Mouse (Mus musculus) kidney, adult 2 months (tissue): Measurements from ENCODE around the gene Tmem63c. TPM values are rescaled to one million over a fixed set of nuclear protein-coding genes. Genes with fewer than 3 reads are reported as not detected.

ENCODE experiments used
- DNase-seq: peaks from one replicate; pipeline ENCODE4 v3.0.0; 2021
- H3K27ac ChIP-seq: fragments of 200-500 bp; 2 replicates; pipeline ENCODE4 v1.5.1; 2012; ENCODE audit warnings: low read depth, low read length, control low read depth, inconsistent platforms; ENCODE audit not compliant: insufficient read depth
- H3K27me3 ChIP-seq: fragments of 200-500 bp; replicated peaks from 2 replicates; pipeline ENCODE4 v1.6.1; 2012; ENCODE audit warnings: mild to moderate bottlenecking, moderate library complexity, low read length, inconsistent platforms; ENCODE audit not compliant: control insufficient read depth, insufficient read depth
- H3K36me3 ChIP-seq: fragments of 200-500 bp; 2 replicates; pipeline ENCODE4 v1.6.1; 2012; ENCODE audit warnings: mild to moderate bottlenecking, moderate library complexity, low read length, inconsistent platforms; ENCODE audit not compliant: control insufficient read depth, insufficient read depth
- H3K4me1 ChIP-seq: fragments of 200-500 bp; 2 replicates; pipeline ENCODE4 v1.6.1; 2011; ENCODE audit warnings: low read length; ENCODE audit not compliant: control insufficient read depth, insufficient read depth
- H3K4me3 ChIP-seq: fragments of 200-500 bp; 2 replicates; pipeline ENCODE4 v1.5.1; 2011; ENCODE audit warnings: mild to moderate bottlenecking, low read depth, low read length, control low read depth; ENCODE audit not compliant: insufficient read depth
- CTCF ChIP-seq: fragments of 200-500 bp; conservative IDR thresholded peaks from 2 replicates; pipeline ENCODE4 v1.5.1; 2011; ENCODE audit warnings: low read depth, mild to moderate bottlenecking, control low read depth, low read length, moderate library complexity, mixed read lengths; ENCODE audit not compliant: insufficient read depth, insufficient read length
- POLR2A ChIP-seq: fragments of 200-500 bp; IDR thresholded peaks from one replicate; pipeline ENCODE4 v1.6.1; 2011; ENCODE audit warnings: low read depth, low read length, control low read depth
- WGBS: fragments of 180-500 bp; shearing (Covaris S2); methylation state at CpG from one replicate; pipeline ENCODE4 v1.1.7; 2018; 5-methylcytosine and 5-hydroxymethylcytosine counted together
- polyA plus RNA-seq: library from polyadenylated mRNA; depleted of rRNA; stranded (reverse); fragments of >200 nt; gene quantifications from 2 replicates; pipeline ENCODE4 v1.2.3, GENCODE M21; 2012; rRNA removed

Tmem63c gene
- polyA plus RNA-seq, 1 experiment, result 0.19 TPM

GRCm38 (mm10) chr12:87132210-87132609, 111.1 kb downstream of the Tmem63c start:
- WGBS, result 92% methylated on average over 6 of the region's 6 CpGs
- Histone ChIP-seq H3K4me3 (no peak overlapping the region), H3K27me3 (no peaks in the 10 kb centered on the region), H3K36me3 (no peaks in the 10 kb centered on the region), H3K27ac (no peak overlapping the region), H3K4me1 (no peaks in the 10 kb centered on the region)
- no peak for DNase-seq
- TF ChIP-seq CTCF, result no peak
- TF ChIP-seq POLR2A, result no peak

- no peak for DNase-seq
- no peaks in the 10 kb centered on the region for H3K4me1 ChIP-seq
- no peaks in the 10 kb centered on the region for H3K36me3 ChIP-seq
- H3K27ac ChIP-seq, result no peak overlapping the region
- H3K4me3 ChIP-seq, result no peak overlapping the region
- WGBS, result 95% methylated on average over 9 of the region's 9 CpGs
- TF ChIP-seq POLR2A (no peak), CTCF (no peak)
- H3K27me3 ChIP-seq, result no peaks in the 10 kb centered on the region
Observed at GRCm38 (mm10) chr12:87132784-87133183, 111.6 kb downstream of the Tmem63c start.

GRCm38 (mm10) chr12:87137439-87138341, 116.5 kb downstream of the Tmem63c start:
- Histone ChIP-seq H3K4me1 (no peaks in the 10 kb centered on the region), H3K27me3 (no peaks in the 10 kb centered on the region), H3K27ac (no peak overlapping the region), H3K36me3 (no peaks in the 10 kb centered on the region), H3K4me3 (no peak overlapping the region)
- TF ChIP-seq CTCF (no peak), POLR2A (no peak)
- DNase-seq, result no peak
- WGBS, result 93% methylated on average over 15 of the region's 15 CpGs

- no peak for DNase-seq
- WGBS, result 83% methylated on average over 2 of the region's 2 CpGs
- no peaks in the 10 kb centered on the region for H3K27me3 ChIP-seq
- TF ChIP-seq CTCF (no peak), POLR2A (no peak)
- no peak overlapping the region for H3K4me3 ChIP-seq
- H3K4me1 ChIP-seq, result no peaks in the 10 kb centered on the region
- H3K36me3 ChIP-seq, result no peaks in the 10 kb centered on the region
- H3K27ac ChIP-seq, result no peak overlapping the region
Observed at GRCm38 (mm10) chr12:87138342-87138701, 117.2 kb downstream of the Tmem63c start.

- no peak for DNase-seq
- H3K4me1 ChIP-seq, result no peaks in the 10 kb centered on the region
- H3K36me3 ChIP-seq, result no peaks in the 10 kb centered on the region
- 89% methylated on average over 2 of the region's 2 CpGs for WGBS
- H3K4me3 ChIP-seq, result no peak overlapping the region
- H3K27ac ChIP-seq, result no peak overlapping the region
- no peaks in the 10 kb centered on the region for H3K27me3 ChIP-seq
- TF ChIP-seq POLR2A, result no peak
- TF ChIP-seq CTCF, result no peak
Observed at GRCm38 (mm10) chr12:87138768-87139167, 117.6 kb downstream of the Tmem63c start.

Other genes starting within 250 kb of the Tmem63c start
- 22.0 and 27.8 TPM in 2 replicates for gene Irf2bpl, start 136.5 kb upstream of the Tmem63c start, polyA plus RNA-seq
- 28.8 and 34.2 TPM in 2 replicates for gene Cipc, start 74.3 kb upstream of the Tmem63c start, polyA plus RNA-seq
- 0.14 TPM in 1 of 2 replicates, not detected in the other for gene Zdhhc22, start 30.9 kb upstream of the Tmem63c start, polyA plus RNA-seq
- gene Ngb, start 81.2 kb downstream of the Tmem63c start, polyA plus RNA-seq, result 1.4 and 1.7 TPM in 2 replicates
- gene Gstz1, start 125.8 kb downstream of the Tmem63c start, polyA plus RNA-seq, result 427 and 440 TPM in 2 replicates
- 15.9 and 20.9 TPM in 2 replicates for gene Pomt2, start 126.6 kb downstream of the Tmem63c start, polyA plus RNA-seq
- gene Samd15, start 178.4 kb downstream of the Tmem63c start, polyA plus RNA-seq, result 0.12 TPM in 1 of 2 replicates, not detected in the other
- gene Tmed8, start 179.1 kb downstream of the Tmem63c start, polyA plus RNA-seq, result 6.7 and 7.1 TPM in 2 replicates
- 0.88 and 0.95 TPM in 2 replicates for gene Noxred1, start 217.4 kb downstream of the Tmem63c start, polyA plus RNA-seq
- 47.4 and 50.0 TPM in 2 replicates for gene Vipas39, start 244.9 kb downstream of the Tmem63c start, polyA plus RNA-seq
- gene Ahsa1, start 245.1 kb downstream of the Tmem63c start, polyA plus RNA-seq, result 55.1 and 78.5 TPM in 2 replicates